Mouse (Mus musculus): ENCODE data around the gene Pip5k1a.
A peak's percentile ranks its signal among the peaks of the same experiment; 100 is the strongest.
"Not testable (repeated sequence)": the region's sequence is repeated elsewhere in the genome, so short reads cannot be mapped to it uniquely, and the experiment has no call there.

Gene Pip5k1a

GRCm38 (mm10) chr3:95106338-95107117 is at the start of gene Pip5k1a:
Gene Pip5k1a, minus strand, starts transcription at chr3:95106930.
- DNase-seq (ENCODE audit: extremely low read depth, low read depth, low spot score) = peak; percentile 97

GRCm38 (mm10) chr3:95153874-95154273 is 47.1 kb upstream of the Pip5k1a start:
- DNase-seq (ENCODE audit: extremely low read depth, low read depth, low spot score) = no peak

- no peak for DNase-seq (ENCODE audit: extremely low read depth, low read depth, low spot score)
Observed at GRCm38 (mm10) chr3:95147924-95148323, 41.2 kb upstream of the Pip5k1a start.

GRCm38 (mm10) chr3:95142617-95143011 is 35.9 kb upstream of the Pip5k1a start:
- DNase-seq (ENCODE audit: extremely low read depth, low read depth, low spot score) = no peak

- no peak for DNase-seq (ENCODE audit: extremely low read depth, low read depth, low spot score)
Observed at GRCm38 (mm10) chr3:95141952-95142616, 35.4 kb upstream of the Pip5k1a start, which contains the start of gene Tnfaip8l2. Gene Tnfaip8l2, minus strand, starts transcription at chr3:95142360.

- DNase-seq (ENCODE audit: extremely low read depth, low read depth, low spot score) = no peak
Observed at GRCm38 (mm10) chr3:95141474-95141873, 34.7 kb upstream of the Pip5k1a start.

- no peak for DNase-seq (ENCODE audit: extremely low read depth, low read depth, low spot score)
Observed at GRCm38 (mm10) chr3:95140795-95141194, 34.1 kb upstream of the Pip5k1a start.

GRCm38 (mm10) chr3:95140289-95140595 is 33.5 kb upstream of the Pip5k1a start:
- no peak for DNase-seq (ENCODE audit: extremely low read depth, low read depth, low spot score)

GRCm38 (mm10) chr3:95139586-95140288 is 33.0 kb upstream of the Pip5k1a start:
- no peak for DNase-seq (ENCODE audit: extremely low read depth, low read depth, low spot score)

GRCm38 (mm10) chr3:95136336-95136735 is 29.6 kb upstream of the Pip5k1a start:
- no peak for DNase-seq (ENCODE audit: extremely low read depth, low read depth, low spot score)

- DNase-seq (ENCODE audit: extremely low read depth, low read depth, low spot score) = no peak
Observed at GRCm38 (mm10) chr3:95135433-95136052, 28.8 kb upstream of the Pip5k1a start.

GRCm38 (mm10) chr3:95135023-95135422 is 28.3 kb upstream of the Pip5k1a start:
- DNase-seq (ENCODE audit: extremely low read depth, low read depth, low spot score) = no peak

GRCm38 (mm10) chr3:95134133-95134532 is 27.4 kb upstream of the Pip5k1a start:
- DNase-seq (ENCODE audit: extremely low read depth, low read depth, low spot score) = not testable (repeated sequence)

GRCm38 (mm10) chr3:95133680-95134101 is 27.0 kb upstream of the Pip5k1a start, which contains the start of the genes Scnm1 and Lysmd1:
Gene Scnm1, minus strand, starts transcription at chr3:95134011.
Gene Lysmd1, plus strand, starts transcription at chr3:95134088.
- peak; percentile 82 for DNase-seq (ENCODE audit: extremely low read depth, low read depth, low spot score)

- DNase-seq (ENCODE audit: extremely low read depth, low read depth, low spot score) = no peak
Observed at GRCm38 (mm10) chr3:95133176-95133575, 26.4 kb upstream of the Pip5k1a start.

- DNase-seq (ENCODE audit: extremely low read depth, low read depth, low spot score) = not testable (repeated sequence)
Observed at GRCm38 (mm10) chr3:95132389-95132788, 25.7 kb upstream of the Pip5k1a start.

GRCm38 (mm10) chr3:95130081-95130480 is 23.4 kb upstream of the Pip5k1a start:
- no peak for DNase-seq (ENCODE audit: extremely low read depth, low read depth, low spot score)

- DNase-seq (ENCODE audit: extremely low read depth, low read depth, low spot score) = no peak
Observed at GRCm38 (mm10) chr3:95129226-95129651, 22.5 kb upstream of the Pip5k1a start.

GRCm38 (mm10) chr3:95124972-95125371 is 18.2 kb upstream of the Pip5k1a start:
- no peak for DNase-seq (ENCODE audit: extremely low read depth, low read depth, low spot score)

GRCm38 (mm10) chr3:95124246-95124645 is 17.5 kb upstream of the Pip5k1a start, which contains the start of gene Tmod4:
Gene Tmod4, plus strand, starts transcription at chr3:95124476.
- no peak for DNase-seq (ENCODE audit: extremely low read depth, low read depth, low spot score)

- no peak for DNase-seq (ENCODE audit: extremely low read depth, low read depth, low spot score)
Observed at GRCm38 (mm10) chr3:95121580-95121979, 14.8 kb upstream of the Pip5k1a start.

All from fat pad, adult 2 months (tissue).